Mouse (Mus musculus) limb, embryonic 14.5 days (tissue): ENCODE measurements around the gene Zfp981. TPM values are rescaled to one million over a fixed set of nuclear protein-coding genes. Genes with fewer than 3 reads are reported as not detected.
A peak's percentile ranks its signal among the peaks of the same experiment; 100 is the strongest.
"Not testable (repeated sequence)": the region's sequence is repeated elsewhere in the genome, so short reads cannot be mapped to it uniquely, and the experiment has no call there.

ENCODE experiments used
- ATAC-seq: fragments of 200-750 bp; cut with Nextera tagmentation; 2 replicates; pipeline ENCODE4 v1.8.0; 2017; ENCODE audit warnings: low read depth, moderate number of reproducible peaks, moderate TSS enrichment; ENCODE audit not compliant: low FRiP score
- DNase-seq: peaks from one replicate; pipeline ENCODE4 v3.0.0-alpha.2; 2015; ENCODE audit warnings: low spot score
- H3K27ac ChIP-seq: fragments of 300-500 bp; sonication (generic); replicated peaks from 2 replicates; pipeline ENCODE4 v1.5.1; 2014; ENCODE audit warnings: low read depth, mild to moderate bottlenecking, low read length, moderate library complexity, mixed read lengths
- H3K27me3 ChIP-seq: fragments of 300-500 bp; sonication (generic); 2 replicates; pipeline ENCODE4 v1.6.1; 2014; ENCODE audit warnings: low read length, mixed read lengths; ENCODE audit not compliant: control insufficient read depth, insufficient read depth
- H3K36me3 ChIP-seq: fragments of 300-500 bp; sonication (generic); 2 replicates; pipeline ENCODE4 v1.6.1; 2014; ENCODE audit warnings: mild to moderate bottlenecking, low read length, moderate library complexity, mixed read lengths; ENCODE audit not compliant: control insufficient read depth, insufficient read depth
- H3K4me1 ChIP-seq: fragments of 300-500 bp; sonication (generic); 2 replicates; pipeline ENCODE4 v1.6.1; 2014; ENCODE audit warnings: antibody characterized with exemption, low read length, mixed read lengths; ENCODE audit not compliant: control insufficient read depth, insufficient read depth
- H3K4me2 ChIP-seq: fragments of 300-500 bp; sonication (generic); replicated peaks from 2 replicates; pipeline ENCODE4 v1.6.1; 2014; ENCODE audit warnings: low read depth, mild to moderate bottlenecking, low read length, moderate library complexity; ENCODE audit not compliant: severe bottlenecking
- H3K4me3 ChIP-seq: fragments of 300-500 bp; sonication (generic); replicated peaks from 2 replicates; pipeline ENCODE4 v1.5.1; 2014; ENCODE audit warnings: low read length
- H3K9ac ChIP-seq: fragments of 300-500 bp; sonication (generic); 2 replicates; pipeline ENCODE4 v1.6.1; 2014; ENCODE audit warnings: mild to moderate bottlenecking, low read depth, low read length, moderate library complexity; ENCODE audit not compliant: severe bottlenecking
- H3K9me3 ChIP-seq: fragments of 300-500 bp; sonication (generic); 2 replicates; pipeline ENCODE4 v1.6.1; 2016; ENCODE audit warnings: low read length; ENCODE audit not compliant: control insufficient read depth
- POLR2A ChIP-seq: fragments of 200-500 bp; IDR thresholded peaks from 2 replicates; pipeline ENCODE4 v1.8.0; 2012; ENCODE audit warnings: inconsistent platforms, mild to moderate bottlenecking, moderate library complexity, borderline replicate concordance; ENCODE audit not compliant: insufficient read depth, insufficient read length; ENCODE audit errors: extremely low read depth
- WGBS: fragments of 180-500 bp; shearing (Covaris S2); extraction: QIAGEN DNeasy Blood & Tissue Kit; methylation state at CpG from one replicate; pipeline ENCODE4 v1.1.7; 2014; 5-methylcytosine and 5-hydroxymethylcytosine counted together
- polyA plus RNA-seq, 2 experiments: library from polyadenylated mRNA; depleted of rRNA in 1 of 2; stranded (reverse) in 1 of 2; unstranded in 1 of 2; fragments of >200 nt; fragmentation: Nextera tagmentation in 1 of 2; extraction: Ambion mirVana in 1 of 2; gene quantifications; 2 replicates each; pipeline versions ENCODE4 v1.2.1 to v1.2.3; 2012 to 2014

The Zfp981 gene
- 0.06 and 0.09 TPM in 2 replicates for polyA plus RNA-seq (2012; rRNA removed)
- polyA plus RNA-seq (2014; fragmentation: Nextera tagmentation; extraction: Ambion mirVana), result 0.14 TPM in 1 of 2 replicates, not detected in the other

DNA sequence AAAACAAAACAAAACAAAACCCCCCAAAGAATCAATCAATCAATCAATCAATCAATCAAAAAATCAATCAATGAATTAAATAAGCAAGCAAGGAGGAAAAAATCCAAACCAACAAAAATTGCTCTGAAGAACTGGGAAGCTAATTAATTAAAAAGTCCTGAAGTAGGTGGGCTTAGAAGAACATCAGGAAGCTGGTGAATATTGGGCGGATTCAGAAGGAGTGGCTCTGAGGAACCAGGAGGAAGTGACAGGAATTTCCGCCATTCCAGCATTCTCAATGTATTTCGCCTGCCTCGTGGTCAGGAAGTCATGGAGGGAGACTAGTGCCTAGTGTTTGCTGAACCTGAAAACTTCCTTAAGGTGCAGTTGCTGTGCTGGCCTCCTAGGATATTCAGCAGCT is at the start of gene Zfp981:
Gene Zfp981, plus strand, starts transcription at position 301 of the 400 bp plus-strand sequence.
- not testable (repeated sequence) for H3K36me3 ChIP-seq, H3K27me3 ChIP-seq, DNase-seq, H3K4me2 ChIP-seq, H3K4me1 ChIP-seq, H3K9ac ChIP-seq, ATAC-seq, H3K27ac ChIP-seq, H3K4me3 ChIP-seq
- 91% methylated on average over 4 of the region's 4 CpGs for WGBS
- H3K9me3 ChIP-seq, result peaks cover 30% of the 10 kb centered on the region

DNA sequence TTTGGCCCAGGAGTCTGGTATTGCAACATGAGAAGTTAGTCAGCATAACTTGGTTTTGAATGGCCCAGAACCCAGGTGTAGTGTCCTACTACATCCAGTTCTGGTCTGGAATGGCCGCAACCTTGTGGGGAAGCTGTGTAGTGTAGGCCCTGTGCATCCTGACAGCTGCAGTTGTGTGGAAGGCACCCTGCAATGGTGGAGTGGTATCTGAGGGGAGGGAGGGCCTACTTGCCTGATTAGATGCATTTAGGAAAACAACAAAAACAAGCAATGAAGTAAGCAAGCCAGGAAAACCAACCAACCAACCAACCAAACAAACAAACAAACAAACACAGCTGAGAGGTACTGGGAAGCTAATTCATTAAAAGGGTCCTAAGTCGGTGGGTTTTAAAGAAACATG is 49.3 kb upstream of the Zfp981 start:
- not testable (repeated sequence) for H3K36me3 ChIP-seq, H3K27me3 ChIP-seq, DNase-seq, H3K4me1 ChIP-seq, ATAC-seq, H3K27ac ChIP-seq, H3K4me3 ChIP-seq, H3K4me2 ChIP-seq, H3K9ac ChIP-seq
- 89% methylated on average over 2 of the region's 2 CpGs for WGBS
- peaks cover 59% of the 10 kb centered on the region for H3K9me3 ChIP-seq

- not testable (repeated sequence) for H3K4me3 ChIP-seq, H3K9ac ChIP-seq, H3K4me1 ChIP-seq, H3K4me2 ChIP-seq, H3K36me3 ChIP-seq, DNase-seq, H3K27me3 ChIP-seq, ATAC-seq, H3K27ac ChIP-seq
- 64% methylated on average over 1 of the region's 1 CpGs for WGBS
- H3K9me3 ChIP-seq, result peaks cover 59% of the 10 kb centered on the region
These were observed 47.7 kb upstream of the Zfp981 start for GRCm38 (mm10) chr4:146454170-146454569.

DNA sequence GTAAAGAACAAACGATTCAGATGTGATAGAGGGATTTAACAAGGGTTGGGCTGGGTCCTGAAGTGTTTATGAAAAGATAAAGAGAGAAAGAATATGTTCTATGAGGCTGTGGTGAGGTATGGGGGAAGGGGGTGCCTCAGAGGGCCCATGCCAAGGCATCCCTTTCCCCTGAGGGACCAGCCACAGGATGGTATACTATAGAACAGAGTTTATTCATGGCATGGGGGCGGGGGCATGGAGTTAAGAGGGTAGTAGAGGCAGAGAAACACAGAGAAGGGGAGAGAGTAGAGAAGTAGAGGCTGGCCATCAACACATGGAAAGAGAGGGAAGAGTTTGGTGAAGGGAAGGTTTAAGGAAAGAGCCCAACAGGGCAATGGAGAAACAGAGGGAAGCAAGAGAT is 46.9 kb upstream of the Zfp981 start:
- DNase-seq (no peak), ATAC-seq (0 out of 2 replicates have a peak, but pooled peaks have one; percentile 1)
- Histone ChIP-seq H3K9ac (no peak overlapping the region), H3K27me3 (no peaks in the 10 kb centered on the region), H3K4me3 (no peak overlapping the region), H3K27ac (no peak overlapping the region), H3K36me3 (no peaks in the 10 kb centered on the region), H3K9me3 (peaks cover 64% of the 10 kb centered on the region), H3K4me2 (no peak overlapping the region), H3K4me1 (no peaks in the 10 kb centered on the region)
- TF ChIP-seq POLR2A, result no peak
- WGBS, result 47% methylated on average over 2 of the region's 2 CpGs

GRCm38 (mm10) chr4:146455321-146455721 is 46.5 kb upstream of the Zfp981 start:
- no peak overlapping the region for H3K4me3 ChIP-seq
- no peaks in the 10 kb centered on the region for H3K36me3 ChIP-seq
- WGBS, result 93% methylated on average over 7 of the region's 7 CpGs
- no peaks in the 10 kb centered on the region for H3K27me3 ChIP-seq
- TF ChIP-seq POLR2A, result no peak
- H3K27ac ChIP-seq, result no peak overlapping the region
- H3K4me2 ChIP-seq, result no peak overlapping the region
- no peak for DNase-seq
- H3K9ac ChIP-seq, result no peak overlapping the region
- ATAC-seq, result peak; percentile 13; the same call in 1 of the 2 replicates
- peaks cover 62% of the 10 kb centered on the region for H3K9me3 ChIP-seq
- H3K4me1 ChIP-seq, result no peaks in the 10 kb centered on the region
